Mouse (Mus musculus) cortical plate, adult 2 months (tissue): ENCODE measurements around the gene Adamtsl5.

Source experiments
- CTCF ChIP-seq: fragments of 200-500 bp; IDR thresholded peaks from 2 replicates; pipeline ENCODE4 v1.5.1; 2011; ENCODE audit warnings: mild to moderate bottlenecking, control low read depth, low read length; ENCODE audit not compliant: insufficient read depth; ENCODE audit errors: extremely low read depth
- POLR2A ChIP-seq: fragments of 200-500 bp; IDR thresholded peaks from 2 replicates; pipeline ENCODE4 v1.6.1; 2011; ENCODE audit warnings: mild to moderate bottlenecking, low read length, control low read depth; ENCODE audit not compliant: insufficient read depth; ENCODE audit errors: extremely low read depth

- no peak for TF ChIP-seq POLR2A
- TF ChIP-seq CTCF = no peak
These were observed 17.3 kb downstream of the Adamtsl5 start for GRCm38 (mm10) chr10:80330888-80331287.
